Mouse (Mus musculus) ES-Bruce4 (cell line): ENCODE results near the gene Lsg1.

ENCODE experiments used
- CTCF ChIP-seq: IDR thresholded peaks from one replicate; pipeline ENCODE4 v1.8.1; 2011; ENCODE audit warnings: low read depth, low read length
- EP300 ChIP-seq: IDR thresholded peaks from 2 replicates; pipeline ENCODE4 v1.6.1; 2011; ENCODE audit warnings: low read depth, low read length; ENCODE audit not compliant: insufficient read depth
- POLR2A ChIP-seq: IDR thresholded peaks from one replicate; pipeline ENCODE4 v1.8.1; 2011; ENCODE audit warnings: low read length; ENCODE audit not compliant: insufficient read depth

DNA sequence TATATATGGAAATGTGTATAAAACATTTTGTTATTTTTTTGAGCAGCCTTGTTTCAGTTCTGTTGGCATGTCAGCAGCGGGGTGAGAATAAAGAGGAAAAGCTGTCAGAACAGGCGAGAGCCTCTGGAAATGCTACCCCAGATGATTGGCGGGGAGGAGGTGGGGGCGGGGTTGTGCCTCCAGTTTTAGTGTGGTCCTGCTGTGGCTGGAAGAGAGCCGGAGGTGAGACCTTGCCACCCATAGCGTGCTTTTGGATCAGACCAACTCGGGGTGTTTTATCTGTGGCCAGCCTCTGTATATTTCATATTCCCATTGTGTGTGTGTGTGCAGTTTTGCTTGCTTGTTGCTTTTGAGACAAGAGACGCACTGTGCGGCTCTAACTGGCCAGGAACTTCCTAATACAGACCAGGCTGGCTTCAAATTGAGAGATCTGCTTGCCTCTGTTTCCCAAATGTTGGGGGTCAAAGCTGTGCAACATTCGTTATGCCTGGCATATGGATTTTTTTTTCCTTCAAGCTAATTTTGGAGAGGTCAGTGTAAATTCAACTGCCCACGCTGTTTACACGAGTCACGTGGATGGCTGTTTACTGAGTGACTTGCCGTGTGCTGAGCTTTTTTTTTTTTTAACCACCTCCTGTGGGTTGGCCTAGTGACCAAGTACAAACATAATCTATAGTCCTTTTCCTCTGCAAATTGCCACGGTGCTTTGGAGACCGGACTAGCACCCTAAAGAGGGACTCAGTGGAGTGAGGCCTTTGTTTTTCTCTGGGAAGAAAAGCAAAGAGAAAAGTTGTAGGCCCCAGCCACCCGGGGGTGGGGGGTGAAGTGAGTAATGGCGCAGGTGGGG, 15.5 kb upstream of the Lsg1 start:
- TF ChIP-seq POLR2A (no peak), CTCF (no peak), EP300 (no peak)
